Mouse (Mus musculus) adrenal gland, postnatal 4 days (tissue): ENCODE data around the gene Kremen1. TPM values are rescaled to one million over a fixed set of nuclear protein-coding genes. Genes with fewer than 3 reads are reported as not detected.

ENCODE experiments used
- DNase-seq, 2 experiments: peaks; one replicate each; pipeline ENCODE4 v3.0.0; 2021 to 2022; ENCODE audit warnings: low spot score in 2 of 2, mixed read lengths in 2 of 2
- total RNA-seq, 2 experiments: library from RNA; stranded (reverse); gene quantifications; 2 replicates each; pipeline ENCODE4 v1.2.3; 2021

Kremen1 gene
- total RNA-seq, 2 experiments from 2014 or later: 26.9 to 27.2 TPM

- DNase-seq: no peak
Measured at GRCm38 (mm10) chr11:5176685-5177084, 84.7 kb downstream of the Kremen1 start.

DNA sequence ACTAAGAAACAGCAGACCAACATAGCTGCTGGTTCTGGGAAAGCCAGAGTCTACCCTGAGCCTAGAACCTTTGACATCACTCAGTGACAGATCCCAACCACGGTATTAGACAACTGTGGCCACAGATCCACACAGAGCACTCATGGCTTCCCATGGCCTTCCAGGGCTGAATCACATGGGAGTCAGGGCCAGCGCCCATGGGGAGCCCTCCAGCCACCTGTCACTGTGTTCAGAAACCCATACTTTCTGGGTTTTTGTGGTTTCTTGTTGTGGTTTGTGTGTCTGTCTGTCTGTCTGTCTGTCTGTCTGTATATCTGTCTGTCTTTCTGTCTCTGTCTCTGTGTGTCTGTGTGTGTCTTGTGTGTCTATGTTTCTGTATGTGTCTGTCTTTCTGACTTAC lies 85.5 kb downstream of the Kremen1 start:
- no peak for DNase-seq

DNA sequence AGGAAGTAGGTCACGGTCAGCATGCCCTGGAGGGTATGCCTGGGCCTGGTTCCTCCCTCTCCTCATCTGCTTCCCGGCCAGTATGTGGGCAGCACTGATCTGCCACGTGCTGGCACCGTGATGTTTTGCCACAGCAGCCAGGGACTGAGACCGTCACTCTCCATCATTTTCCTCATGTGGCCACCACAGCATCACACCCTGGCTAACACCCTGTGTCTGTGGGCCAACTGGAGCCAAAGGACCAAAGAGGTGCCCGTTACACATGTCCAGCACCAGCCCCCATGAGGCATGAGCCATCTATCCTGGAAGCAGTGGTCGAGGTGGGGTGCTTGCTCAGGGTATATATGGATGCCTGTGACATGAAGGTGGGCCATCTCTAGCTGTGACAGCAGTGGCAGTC lies 86.2 kb downstream of the Kremen1 start:
- no peak for DNase-seq

DNA sequence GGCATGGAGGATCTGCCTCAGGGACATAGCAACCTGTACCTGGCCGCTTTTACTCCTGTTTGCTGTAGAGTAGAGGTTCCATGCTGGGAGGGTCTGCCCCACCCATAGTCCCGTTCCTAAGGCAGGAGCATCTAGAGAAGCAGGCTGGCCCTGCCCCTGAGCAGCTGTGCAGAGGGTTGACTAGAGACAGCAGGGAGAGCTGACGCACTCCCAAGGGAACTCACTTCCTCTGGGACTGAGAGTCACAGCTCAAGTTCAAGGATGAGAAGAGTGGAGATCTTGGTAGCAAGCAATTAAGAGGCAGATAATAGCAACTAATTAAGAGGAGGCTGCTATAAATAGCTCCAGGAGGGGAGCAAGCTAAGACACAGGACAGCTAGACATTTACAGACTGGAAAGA lies 88.5 kb downstream of the Kremen1 start:
- DNase-seq: no peak

DNA sequence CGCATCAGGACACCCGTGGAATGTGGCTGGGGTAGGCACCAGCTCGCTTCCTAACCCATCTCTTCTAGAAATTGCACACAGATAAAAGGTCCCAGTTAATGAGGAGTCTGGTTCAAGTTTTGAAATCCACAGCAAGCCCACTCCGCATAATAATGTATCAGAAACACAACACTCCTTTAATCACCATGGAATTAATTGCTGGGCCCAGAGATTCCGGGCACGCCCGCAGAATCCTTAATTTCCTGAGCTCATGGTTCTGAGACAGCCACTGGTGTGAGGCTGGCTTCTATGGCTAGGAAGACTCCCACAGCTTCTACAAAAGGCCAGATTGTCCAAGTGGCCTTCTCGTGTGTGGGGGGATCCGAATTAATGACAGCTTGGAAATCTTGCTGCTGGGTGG lies 94.0 kb downstream of the Kremen1 start:
- no peak for DNase-seq

GRCm38 (mm10) chr11:5165471-5165916 lies 95.9 kb downstream of the Kremen1 start:
- DNase-seq: no peak

- DNase-seq: no peak
Measured at GRCm38 (mm10) chr11:5164310-5164709, 97.0 kb downstream of the Kremen1 start.

GRCm38 (mm10) chr11:5163421-5163820 lies 97.9 kb downstream of the Kremen1 start:
- DNase-seq: no peak

GRCm38 (mm10) chr11:5160722-5161485 lies 100.5 kb downstream of the Kremen1 start:
- DNase-seq: no peak

DNA sequence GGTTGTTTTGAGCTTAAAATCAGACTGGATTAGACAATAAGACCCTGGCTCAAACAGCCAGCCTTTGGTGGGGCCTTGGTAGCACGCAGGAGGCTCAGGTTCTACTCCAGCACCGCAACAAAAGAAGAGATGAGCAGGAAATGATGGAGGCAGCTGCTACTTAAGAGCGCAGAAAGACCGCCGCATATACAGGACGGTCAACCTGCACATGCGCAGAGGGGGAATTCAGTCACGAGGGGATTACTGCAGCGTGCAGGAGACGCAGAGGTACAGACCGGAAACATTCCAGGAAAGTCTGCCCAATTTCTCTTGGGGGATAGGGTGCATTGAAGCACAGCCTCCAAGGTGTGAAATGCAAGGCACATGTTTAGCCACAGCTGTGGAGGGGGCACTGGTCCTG lies 103.3 kb downstream of the Kremen1 start:
- DNase-seq: no peak

DNA sequence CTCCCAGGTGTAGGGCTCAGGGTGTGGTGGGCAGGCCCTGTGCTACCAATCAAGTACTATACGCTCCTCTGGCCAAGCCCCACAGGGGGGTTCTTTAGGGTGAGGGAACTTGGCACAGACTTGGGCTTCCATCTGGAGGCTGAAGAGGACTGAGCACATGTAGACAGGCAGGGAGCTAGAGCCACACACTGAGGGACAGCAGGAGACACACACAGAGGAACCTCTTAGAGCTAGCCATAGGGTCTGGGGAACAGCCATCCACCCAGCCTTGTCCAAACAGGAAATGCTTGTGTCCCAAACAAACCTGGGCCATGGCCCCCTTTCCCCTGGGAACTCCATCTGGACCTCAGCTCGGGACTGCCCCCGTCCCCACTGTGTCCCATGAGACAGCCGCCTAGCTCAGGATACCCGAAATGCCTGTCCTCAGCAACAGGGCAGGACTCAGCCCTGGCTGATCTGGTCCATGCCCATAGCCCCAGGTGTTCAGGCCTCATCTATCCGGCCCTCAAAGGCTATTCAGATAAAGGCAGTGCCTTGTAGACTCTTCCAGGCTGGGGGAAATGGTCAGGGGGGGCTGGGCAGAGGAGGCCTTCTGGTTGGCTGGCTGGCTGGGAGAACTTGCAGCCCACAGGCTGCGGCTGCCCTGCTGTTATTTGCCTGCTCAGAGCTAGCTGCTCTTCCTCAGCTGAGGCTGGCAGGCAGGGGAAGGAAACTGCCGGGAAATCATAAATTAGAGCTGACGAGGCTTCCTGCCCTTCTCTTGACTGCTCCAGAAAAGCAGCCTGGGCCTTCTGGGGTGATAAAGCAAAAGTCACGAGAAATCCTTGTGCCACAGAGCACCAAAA lies 106.2 kb downstream of the Kremen1 start:
- DNase-seq: no peak

DNA sequence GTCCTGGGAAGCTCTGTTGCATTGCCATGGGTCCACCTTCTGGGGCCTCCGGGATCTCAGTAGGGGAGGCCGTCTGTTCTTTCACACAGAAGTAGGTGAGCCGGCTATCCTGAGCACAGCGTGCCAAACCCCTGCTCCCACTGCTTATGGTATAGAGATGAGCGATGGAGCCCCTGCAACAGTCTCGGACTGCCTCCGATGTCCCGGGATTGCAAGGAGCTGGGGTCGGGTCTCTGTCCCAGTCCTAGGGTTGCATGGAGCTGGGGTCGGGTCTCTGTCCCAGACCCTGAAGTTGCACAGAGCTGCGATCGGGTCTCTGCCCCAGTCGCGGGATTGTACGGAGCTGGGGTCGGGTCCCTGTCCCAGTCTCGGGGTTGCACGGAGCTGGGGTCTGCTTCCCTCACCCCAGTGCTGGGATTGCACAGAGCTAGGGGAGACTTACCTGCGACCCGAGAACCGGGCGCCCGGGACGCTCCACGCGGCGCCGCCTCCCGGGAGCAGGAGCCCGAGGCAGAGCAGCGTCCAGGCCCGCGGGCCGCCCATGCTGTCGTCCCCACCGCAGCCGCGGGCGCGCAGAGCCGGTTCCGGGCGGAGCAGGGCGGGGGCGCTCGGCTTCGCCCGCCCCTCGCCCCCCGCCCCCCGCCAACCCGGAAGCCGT lies 109.5 kb downstream of the Kremen1 start, which contains the start of gene Emid1:
TSS of gene Emid1 (minus strand) at position 578 of the 658 bp plus-strand sequence.
- no peak for DNase-seq

DNA sequence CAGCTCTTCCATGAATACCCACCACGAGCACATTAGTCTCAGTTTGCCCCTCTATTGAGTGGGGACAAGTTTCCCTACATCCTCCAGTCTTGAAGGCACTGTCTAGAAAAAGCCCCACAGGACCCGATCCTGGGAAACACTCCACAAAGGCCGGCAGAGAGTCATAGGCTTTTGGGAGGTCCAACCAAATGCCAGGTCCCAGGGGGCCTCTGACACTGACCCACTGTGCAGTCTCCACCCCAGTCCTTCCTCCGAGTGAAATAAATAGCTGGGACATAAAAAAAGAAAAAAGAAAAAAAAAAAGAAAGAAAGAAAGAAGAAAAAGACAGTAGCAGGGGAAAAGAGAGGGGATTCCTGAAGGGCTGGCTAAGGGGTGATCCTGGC lies 110.1 kb downstream of the Kremen1 start:
- no peak for DNase-seq

DNA sequence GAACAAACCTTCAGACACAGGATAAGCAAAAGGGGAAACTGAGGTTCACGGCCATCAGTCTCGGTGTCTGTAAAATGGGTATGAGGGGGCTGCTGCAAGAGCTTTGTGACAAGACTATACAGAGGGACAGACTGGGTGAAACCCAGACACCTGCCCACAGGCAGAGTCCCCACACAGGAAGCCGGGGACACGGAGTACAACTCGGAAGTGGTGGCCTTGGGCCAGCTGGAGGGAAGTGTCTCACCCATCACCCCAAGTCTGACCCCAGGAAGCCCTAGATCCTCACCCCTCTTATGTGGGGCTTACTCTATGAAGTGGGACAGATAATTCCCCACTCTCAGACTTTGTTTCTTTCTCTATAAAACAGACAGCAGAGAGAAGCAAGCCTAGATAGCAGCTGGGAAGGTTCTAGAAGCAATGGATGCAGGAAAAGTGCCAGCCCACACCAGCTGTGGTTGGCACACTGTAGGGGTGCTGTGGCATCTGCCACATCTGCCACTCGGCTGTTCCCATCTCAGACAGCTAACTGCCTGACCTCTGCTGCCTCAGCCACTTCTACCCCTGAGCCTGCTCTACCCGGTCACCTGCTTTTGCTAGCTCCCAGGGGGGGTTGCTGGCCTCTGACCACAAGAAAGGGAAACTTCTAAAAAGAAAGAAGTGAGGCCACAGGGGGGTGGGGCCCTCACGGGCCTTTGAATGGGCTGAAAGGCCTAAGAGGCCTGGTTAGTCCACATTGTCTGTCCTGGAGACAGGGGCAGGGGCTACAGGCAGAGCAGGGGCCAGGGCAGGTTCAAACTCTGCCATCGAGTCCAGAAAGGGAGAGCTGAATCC lies 110.7 kb downstream of the Kremen1 start:
- DNase-seq: no peak

- no peak for DNase-seq
Measured at GRCm38 (mm10) chr11:5149955-5150354, 111.4 kb downstream of the Kremen1 start.

- DNase-seq: no peak
Measured at GRCm38 (mm10) chr11:5149249-5149648, 112.1 kb downstream of the Kremen1 start.

DNA sequence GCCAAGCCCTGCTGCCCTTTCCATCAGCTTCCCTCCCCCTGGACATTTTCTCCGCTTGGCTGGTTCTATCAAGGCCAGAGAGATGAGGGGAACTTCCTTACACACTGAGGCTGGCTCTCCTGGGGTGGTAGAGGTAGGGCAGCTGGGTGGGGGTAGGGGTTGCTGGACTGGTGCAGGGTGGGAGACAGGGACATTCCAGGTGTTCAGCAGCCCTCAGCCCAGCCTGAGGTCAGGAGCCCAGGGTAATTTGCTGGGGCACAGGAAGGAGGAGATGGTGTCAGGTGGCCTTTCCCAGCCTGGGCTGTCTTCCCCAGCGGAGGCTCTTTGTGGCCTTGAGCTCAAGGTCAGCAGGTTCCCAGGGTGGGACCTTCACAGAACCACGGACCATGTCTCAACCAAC lies 115.8 kb downstream of the Kremen1 start:
- DNase-seq: no peak

GRCm38 (mm10) chr11:5141965-5142364 lies 119.4 kb downstream of the Kremen1 start:
- DNase-seq: no peak
